Mouse (Mus musculus) splenic B cell, adult 2 months (primary cell): ENCODE results near the gene Dap3.
"Not testable (repeated sequence)": the region's sequence is repeated elsewhere in the genome, so short reads cannot be mapped to it uniquely, and the experiment has no call there.

Source experiments
- DNase-seq: peaks from one replicate; pipeline ENCODE4 v3.0.0-alpha.2; 2011; ENCODE audit warnings: low read depth, low spot score
- H3K27me3 ChIP-seq: 2 replicates; pipeline ENCODE4 v1.6.1; 2012; ENCODE audit warnings: mild to moderate bottlenecking, low read length, moderate library complexity, mixed read lengths; ENCODE audit not compliant: control insufficient read depth, poor library complexity, insufficient read depth, severe bottlenecking
- H3K36me3 ChIP-seq: 2 replicates; pipeline ENCODE4 v1.6.1; 2012; ENCODE audit warnings: mild to moderate bottlenecking, low read length, moderate library complexity, mixed read lengths; ENCODE audit not compliant: control insufficient read depth, poor library complexity, insufficient read depth, severe bottlenecking

The Dap3 gene

GRCm38 (mm10) chr3:88929501-88929900, 21.5 kb downstream of the Dap3 start:
- no peaks in the 10 kb centered on the region for H3K27me3 ChIP-seq
- no peak for DNase-seq

GRCm38 (mm10) chr3:88925651-88926050, 25.3 kb downstream of the Dap3 start:
- no peak for DNase-seq
- Histone ChIP-seq H3K27me3 (no peaks in the 10 kb centered on the region), H3K36me3 (peaks cover 20% of the 10 kb centered on the region)

More at GRCm38 (mm10) chr3:88929501-88929900, 21.5 kb downstream of the Dap3 start:
- H3K36me3 ChIP-seq = peaks cover 25% of the 10 kb centered on the region

- H3K36me3 ChIP-seq = peaks cover 16% of the 10 kb centered on the region
- DNase-seq = no peak
- H3K27me3 ChIP-seq = no peaks in the 10 kb centered on the region
These were observed 26.9 kb downstream of the Dap3 start for GRCm38 (mm10) chr3:88923989-88924591.

- DNase-seq = no peak
- Histone ChIP-seq H3K27me3 (no peaks in the 10 kb centered on the region), H3K36me3 (peaks cover under 1% of the 10 kb centered on the region)
These were observed 29.6 kb downstream of the Dap3 start for GRCm38 (mm10) chr3:88921411-88921810.

- no peaks in the 10 kb centered on the region for H3K27me3 ChIP-seq
- H3K36me3 ChIP-seq = no peaks in the 10 kb centered on the region; the same call in 1 of the 2 replicates
- DNase-seq = no peak
These were observed 32.0 kb downstream of the Dap3 start for GRCm38 (mm10) chr3:88918981-88919380.

- Histone ChIP-seq H3K36me3 (peaks cover 6% of the 10 kb centered on the region), H3K27me3 (no peaks in the 10 kb centered on the region)
- DNase-seq = no peak
These were observed 36.6 kb downstream of the Dap3 start for GRCm38 (mm10) chr3:88914384-88914810.

GRCm38 (mm10) chr3:88913511-88914383, 37.2 kb downstream of the Dap3 start, which contains the start of gene Msto1:
Msto1 (minus strand) TSS chr3:88913999.
- DNase-seq = peak; percentile 95
- no peaks in the 10 kb centered on the region for H3K27me3 ChIP-seq
- H3K36me3 ChIP-seq = peaks cover 6% of the 10 kb centered on the region

GRCm38 (mm10) chr3:88912585-88912984, 38.4 kb downstream of the Dap3 start:
- H3K27me3 ChIP-seq = no peaks in the 10 kb centered on the region
- no peak for DNase-seq

GRCm38 (mm10) chr3:88906393-88907159, 44.4 kb downstream of the Dap3 start:
- Histone ChIP-seq H3K36me3 (peaks cover 21% of the 10 kb centered on the region), H3K27me3 (no peaks in the 10 kb centered on the region)
- DNase-seq = no peak

More at GRCm38 (mm10) chr3:88912585-88912984, 38.4 kb downstream of the Dap3 start:
- H3K36me3 ChIP-seq = peaks cover 10% of the 10 kb centered on the region

- H3K27me3 ChIP-seq = no peaks in the 10 kb centered on the region
- DNase-seq = no peak
- H3K36me3 ChIP-seq = peaks cover 18% of the 10 kb centered on the region
These were observed 45.2 kb downstream of the Dap3 start for GRCm38 (mm10) chr3:88905741-88906140.

- no peaks in the 10 kb centered on the region for H3K27me3 ChIP-seq
- DNase-seq = no peak
- peaks cover 18% of the 10 kb centered on the region for H3K36me3 ChIP-seq
These were observed 45.8 kb downstream of the Dap3 start for GRCm38 (mm10) chr3:88905209-88905608.

- Histone ChIP-seq H3K27me3 (no peaks in the 10 kb centered on the region), H3K36me3 (peaks cover 16% of the 10 kb centered on the region)
- DNase-seq = no peak
These were observed 46.2 kb downstream of the Dap3 start for GRCm38 (mm10) chr3:88904803-88905202.

GRCm38 (mm10) chr3:88893011-88893410, 58.0 kb downstream of the Dap3 start:
- not testable (repeated sequence) for DNase-seq, H3K27me3 ChIP-seq, H3K36me3 ChIP-seq

GRCm38 (mm10) chr3:88882536-88882935, 68.4 kb downstream of the Dap3 start:
- not testable (repeated sequence) for DNase-seq, H3K27me3 ChIP-seq, H3K36me3 ChIP-seq
